Mouse (Mus musculus) olfactory bulb, adult 2 months (tissue): ENCODE data around the gene Rnf214.

Experiments
- CTCF ChIP-seq: fragments of 200-500 bp; IDR thresholded peaks from 2 replicates; pipeline ENCODE4 v1.5.1; 2012; ENCODE audit warnings: low read depth, mild to moderate bottlenecking, low read length, moderate library complexity; ENCODE audit not compliant: insufficient read depth
- POLR2A ChIP-seq: fragments of 200-500 bp; IDR thresholded peaks from 2 replicates; pipeline ENCODE4 v1.6.1; 2012; ENCODE audit warnings: mild to moderate bottlenecking, low read depth, low read length, moderate library complexity; ENCODE audit not compliant: insufficient read depth

GRCm38 (mm10) chr9:45942916-45943315, 36.2 kb upstream of the Rnf214 start:
- TF ChIP-seq CTCF: no peak
- no peak for TF ChIP-seq POLR2A
